Mouse (Mus musculus) T-helper 2 cell (primary cell): ENCODE data around the gene Adamtsl5.

Source experiments
- in situ Hi-C: fragments of 300-600 bp; cut with MboI, MseI; formaldehyde crosslinking; loops from one replicate; pipeline ENCODE4 v1.15.1; 2025; ENCODE audit warnings: high pct_unique_total_duplicates

The Adamtsl5 gene

DNA sequence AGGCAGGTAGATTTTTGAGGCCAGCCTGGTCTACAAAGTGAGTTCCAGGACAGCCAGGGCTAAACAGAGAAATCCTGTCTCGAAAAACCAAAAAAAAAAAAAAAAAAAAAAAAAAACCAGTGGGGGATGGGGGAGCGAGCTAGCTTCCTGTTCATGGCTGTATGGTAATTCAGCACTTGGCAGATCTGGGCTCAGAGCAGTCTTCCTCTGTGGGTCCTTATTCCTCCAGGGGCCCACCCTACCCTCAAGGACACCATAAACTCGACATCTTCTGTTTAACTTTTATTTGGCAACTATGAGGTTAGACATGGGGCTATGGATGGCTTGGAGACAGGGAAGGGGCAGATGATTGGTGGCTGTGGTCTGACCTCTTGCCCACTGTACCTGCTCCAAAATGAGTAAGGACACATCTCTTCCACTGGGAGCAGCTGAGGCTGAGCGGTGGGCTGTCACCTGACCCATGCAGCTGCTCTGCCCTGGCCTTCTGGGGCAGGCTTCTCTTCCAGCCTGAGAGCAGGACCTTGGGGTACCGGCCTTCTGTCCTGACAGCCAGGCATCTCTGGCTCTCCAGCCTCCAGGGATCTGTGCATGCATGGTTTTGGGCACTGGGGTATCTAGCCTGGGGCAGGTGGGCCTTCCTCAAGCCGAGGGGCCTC lies 27.1 kb downstream of the Adamtsl5 start:
- in situ Hi-C loops, result no loop called here

DNA sequence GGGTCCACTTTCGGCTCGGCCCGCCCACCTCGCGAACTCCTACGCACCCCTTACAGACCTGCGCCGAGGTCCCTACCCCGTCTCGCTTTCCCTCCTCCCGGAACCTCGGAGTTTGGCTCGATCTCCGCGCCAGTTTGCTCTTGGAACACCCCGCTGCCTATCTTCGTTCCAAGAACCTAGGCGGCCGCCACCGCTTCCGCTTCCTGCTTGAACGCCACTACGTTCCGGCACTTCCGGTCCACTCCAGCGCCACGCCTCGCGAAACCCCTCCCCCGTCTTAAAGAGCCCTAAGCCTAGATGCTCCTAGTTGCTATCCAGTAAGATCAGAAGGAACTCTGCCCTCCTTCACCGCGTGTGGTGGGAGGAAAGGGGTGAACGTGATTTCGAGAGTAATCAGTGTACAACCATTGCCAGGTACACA lies 27.9 kb downstream of the Adamtsl5 start, which contains the start of gene 2310011J03Rik:
2310011J03Rik (minus strand) TSS at position 198 of the 421 bp plus-strand sequence.
- in situ Hi-C loops, result no loop called here

DNA sequence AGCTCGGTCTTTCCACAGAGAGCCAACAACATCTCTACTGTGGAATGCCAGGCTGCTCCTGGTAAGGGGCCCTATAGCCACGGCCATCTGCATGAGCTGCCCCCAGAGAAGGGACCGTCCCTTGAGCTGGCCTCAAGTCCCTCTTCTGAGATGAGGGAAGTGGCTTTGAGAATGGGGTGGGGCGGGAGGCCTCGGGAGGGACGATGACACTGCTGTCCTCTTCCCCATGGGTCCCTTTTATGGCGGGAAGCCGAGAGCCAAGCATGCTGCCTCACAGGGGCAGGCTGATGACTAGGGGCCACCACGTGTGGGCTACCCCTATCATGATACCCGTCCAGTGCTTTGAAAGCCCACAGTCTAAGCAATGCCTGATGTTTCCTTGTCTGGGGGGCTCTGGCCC lies 31.2 kb downstream of the Adamtsl5 start:
- in situ Hi-C loops, result no loop called here

DNA sequence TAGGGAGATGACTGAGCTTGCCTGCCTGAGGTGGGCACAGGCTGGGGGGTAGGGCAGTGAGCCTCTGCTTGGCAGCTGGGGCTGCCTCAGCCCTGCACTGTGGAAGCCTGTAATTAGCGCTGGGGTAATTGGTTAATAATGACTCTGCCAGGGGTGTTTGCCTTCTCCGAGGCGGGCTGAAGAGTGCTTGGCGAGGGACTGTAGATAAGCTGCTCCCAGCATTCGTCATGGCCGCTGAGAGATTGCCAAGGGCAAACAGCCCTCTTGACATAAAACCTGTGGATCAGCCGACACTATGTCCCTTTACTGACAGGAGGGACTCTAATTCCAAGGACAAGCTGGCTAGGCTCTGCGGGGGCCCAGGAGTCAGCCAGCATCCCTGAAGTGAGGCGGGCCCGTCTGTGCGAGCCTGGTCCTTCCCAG lies 31.8 kb downstream of the Adamtsl5 start:
- in situ Hi-C loops, result no loop called here

DNA sequence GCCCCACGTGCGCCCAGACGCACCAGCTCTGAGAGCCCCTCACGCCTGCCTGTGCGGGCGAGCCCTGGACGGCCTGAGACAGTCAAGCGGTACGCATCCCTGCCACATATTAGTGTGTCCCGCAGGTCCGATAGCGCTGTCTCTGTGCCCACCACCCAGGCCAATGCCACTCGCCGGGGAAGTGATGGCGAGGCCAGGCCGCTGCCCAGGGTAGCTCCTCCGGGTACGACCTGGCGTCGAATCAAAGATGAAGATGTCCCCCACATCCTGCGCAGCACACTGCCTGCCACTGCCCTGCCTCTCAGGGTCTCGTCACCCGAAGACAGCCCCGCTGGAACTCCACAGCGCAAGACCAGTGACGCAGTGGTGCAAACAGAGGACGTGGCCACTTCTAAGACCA lies 32.9 kb downstream of the Adamtsl5 start:
- in situ Hi-C loops, result no loop called here

DNA sequence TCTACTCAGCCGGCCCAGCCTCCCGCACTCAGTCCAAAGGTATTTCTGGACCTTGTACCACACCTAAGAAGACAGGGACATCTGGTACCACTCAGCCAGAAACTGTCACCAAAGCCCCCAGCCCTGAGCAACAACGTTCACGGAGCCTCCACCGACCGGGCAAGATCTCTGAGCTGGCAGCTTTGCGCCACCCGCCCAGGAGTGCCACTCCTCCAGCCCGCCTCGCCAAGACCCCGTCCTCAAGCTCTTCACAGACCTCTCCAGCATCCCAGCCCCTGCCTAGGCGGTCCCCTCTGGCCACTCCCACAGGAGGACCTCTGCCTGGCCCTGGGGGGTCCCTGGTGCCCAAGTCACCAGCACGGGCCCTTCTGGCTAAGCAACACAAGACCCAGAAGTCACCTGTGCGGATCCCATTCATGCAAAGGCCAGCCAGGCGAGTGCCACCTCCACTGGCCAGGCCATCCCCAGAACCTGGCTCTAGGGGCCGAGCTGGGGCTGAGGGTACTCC lies 33.7 kb downstream of the Adamtsl5 start:
- in situ Hi-C loops, result no loop called here

DNA sequence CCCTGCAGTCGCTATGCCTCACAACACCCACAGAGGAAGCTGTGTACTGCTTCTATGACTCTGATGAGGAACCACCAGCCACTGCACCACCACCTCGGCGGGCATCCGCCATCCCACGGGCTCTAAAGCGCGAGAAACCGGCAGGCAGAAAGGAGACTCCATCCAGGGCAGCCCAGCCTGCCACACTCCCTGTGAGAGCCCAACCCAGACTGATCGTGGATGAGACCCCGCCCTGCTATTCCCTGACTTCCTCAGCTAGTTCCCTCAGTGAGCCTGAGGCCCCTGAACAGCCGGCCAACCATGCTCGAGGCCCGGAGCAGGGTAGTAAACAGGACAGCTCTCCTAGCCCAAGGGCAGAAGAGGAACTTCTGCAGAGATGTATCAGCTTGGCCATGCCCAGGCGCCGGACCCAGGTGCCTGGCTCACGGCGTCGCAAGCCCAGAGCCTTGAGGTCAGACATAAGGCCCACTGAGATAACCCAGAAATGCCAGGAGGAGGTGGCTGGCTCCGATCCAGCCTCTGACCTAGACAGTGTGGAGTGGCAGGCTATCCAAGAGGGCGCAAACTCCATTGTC lies 34.5 kb downstream of the Adamtsl5 start:
- in situ Hi-C loops, result no loop called here

DNA sequence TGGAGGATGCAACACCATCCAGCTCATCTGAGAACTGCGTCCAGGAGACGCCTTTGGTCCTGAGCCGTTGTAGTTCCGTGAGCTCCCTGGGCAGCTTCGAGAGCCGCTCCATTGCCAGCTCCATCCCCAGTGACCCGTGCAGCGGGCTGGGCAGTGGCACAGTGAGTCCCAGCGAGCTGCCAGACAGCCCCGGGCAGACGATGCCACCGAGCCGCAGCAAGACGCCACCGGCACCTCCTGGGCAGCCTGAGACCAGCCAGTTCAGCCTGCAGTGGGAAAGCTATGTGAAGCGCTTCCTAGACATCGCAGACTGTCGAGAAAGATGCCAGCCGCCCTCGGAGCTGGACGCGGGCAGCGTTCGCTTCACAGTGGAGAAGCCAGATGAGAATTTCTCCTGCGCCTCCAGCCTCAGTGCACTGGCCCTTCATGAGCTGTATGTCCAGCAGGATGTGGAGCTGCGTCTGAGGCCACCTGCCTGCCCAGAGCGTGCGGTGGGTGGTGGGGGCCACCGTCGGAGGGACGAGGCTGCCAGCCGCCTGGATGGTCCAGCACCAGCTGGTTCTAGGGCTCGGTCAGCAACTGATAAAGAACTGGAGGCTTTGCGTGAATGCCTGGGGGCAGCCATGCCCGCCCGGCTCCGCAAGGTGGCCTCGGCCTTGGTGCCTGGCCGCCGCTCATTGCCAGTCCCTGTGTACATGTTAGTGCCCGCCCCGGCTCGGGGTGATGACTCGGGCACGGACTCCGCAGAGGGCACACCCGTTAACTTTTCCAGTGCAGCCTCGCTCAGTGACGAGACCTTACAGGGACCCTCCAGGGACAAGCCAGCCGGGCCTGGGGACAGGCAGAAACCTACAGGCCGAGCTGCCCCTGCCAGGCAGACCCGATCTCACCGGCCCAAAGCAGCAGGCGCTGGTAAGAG lies 35.4 kb downstream of the Adamtsl5 start:
- in situ Hi-C loops, result no loop called here

DNA sequence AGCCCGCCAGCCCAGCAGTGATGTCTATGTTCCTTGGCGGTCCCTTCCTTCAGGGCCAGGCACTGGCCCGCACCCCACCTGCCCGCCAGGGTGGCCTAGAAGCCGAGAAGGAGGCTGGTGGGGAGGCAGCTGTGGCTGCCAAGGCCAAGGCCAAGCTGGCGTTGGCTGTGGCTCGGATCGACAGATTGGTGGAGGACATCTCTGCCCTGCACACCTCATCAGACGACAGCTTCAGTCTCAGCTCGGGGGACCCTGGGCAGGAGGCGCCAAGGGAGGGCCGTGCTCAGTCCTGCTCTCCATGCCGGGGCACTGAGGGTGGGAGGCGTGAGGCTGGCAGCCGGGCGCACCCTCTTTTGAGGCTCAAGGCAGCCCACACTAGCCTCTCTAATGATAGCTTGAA lies 36.7 kb downstream of the Adamtsl5 start:
- in situ Hi-C loops, result no loop called here

DNA sequence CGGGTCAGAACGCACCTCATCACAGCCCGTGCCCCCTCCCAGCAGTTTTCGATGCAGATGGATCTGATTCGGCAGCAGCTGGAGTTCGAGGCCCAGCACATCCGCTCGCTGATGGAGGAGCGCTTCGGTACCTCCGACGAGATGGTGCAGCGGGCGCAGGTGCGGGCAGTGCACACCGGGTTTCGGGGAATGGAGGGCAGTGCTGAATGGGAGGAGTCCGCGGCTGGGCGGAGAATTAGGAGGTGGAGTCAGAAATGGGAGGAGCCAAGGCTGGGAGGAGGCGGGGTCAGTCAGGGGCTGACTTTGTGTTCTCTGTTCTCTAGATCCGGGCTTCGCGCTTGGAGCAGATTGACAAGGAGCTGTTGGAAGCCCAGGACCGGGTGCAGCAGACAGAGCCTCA lies 43.4 kb downstream of the Adamtsl5 start:
- in situ Hi-C loops, result no loop called here

DNA sequence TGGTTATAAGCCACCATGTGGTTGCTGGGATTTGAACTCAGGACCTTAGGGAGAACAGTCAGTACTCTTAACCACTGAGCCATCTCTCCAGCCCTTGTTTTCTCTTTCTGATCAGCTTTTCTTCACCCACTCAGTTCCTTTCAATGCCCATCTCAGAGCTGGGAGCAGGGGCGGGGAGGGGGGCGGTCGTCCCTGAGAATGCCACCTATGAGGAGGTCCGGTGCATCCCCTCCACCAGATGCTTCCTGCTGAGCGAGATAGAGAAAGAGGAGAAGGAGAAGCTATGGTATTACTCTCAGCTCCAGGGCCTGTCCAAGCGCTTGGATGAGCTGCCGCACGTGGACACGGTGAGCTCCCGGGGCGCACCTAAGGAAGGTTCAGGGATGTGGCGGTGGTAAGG lies 43.8 kb downstream of the Adamtsl5 start:
- in situ Hi-C loops, result no loop called here

DNA sequence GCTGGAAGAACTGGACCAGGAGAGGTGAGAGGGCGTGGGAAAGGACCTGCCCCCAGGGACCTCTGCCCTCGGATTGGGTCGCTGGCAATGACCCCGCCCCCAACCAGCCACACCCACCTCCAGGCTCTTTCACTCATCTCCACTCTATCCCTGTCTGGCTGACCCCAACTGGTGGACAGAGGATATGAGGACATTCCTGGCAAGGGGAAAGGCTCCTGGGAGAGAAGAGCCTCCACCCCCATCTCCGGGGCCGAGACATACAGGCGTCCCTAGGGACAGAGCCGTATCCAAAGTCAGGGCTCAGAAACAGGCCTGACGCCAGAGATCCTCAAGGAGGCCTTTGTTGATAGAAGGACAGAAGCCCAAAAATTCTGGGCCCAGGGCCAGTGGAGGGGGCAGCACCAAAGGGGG lies 45.7 kb downstream of the Adamtsl5 start:
- in situ Hi-C loops, result no loop called here

DNA sequence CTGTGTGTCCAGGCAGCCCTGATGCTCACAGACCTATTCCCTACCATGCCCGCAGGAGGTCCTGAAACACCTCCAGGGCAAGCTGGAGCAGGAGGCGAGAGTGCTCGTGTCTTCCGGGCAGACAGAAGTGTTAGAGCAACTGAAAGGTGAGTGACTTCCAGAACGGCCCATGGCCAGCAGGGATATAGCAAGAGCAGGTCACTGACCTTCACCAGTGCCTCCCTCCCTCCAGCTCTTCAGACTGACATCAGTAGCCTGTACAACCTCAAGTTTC lies 46.2 kb downstream of the Adamtsl5 start:
- in situ Hi-C loops, result no loop called here

DNA sequence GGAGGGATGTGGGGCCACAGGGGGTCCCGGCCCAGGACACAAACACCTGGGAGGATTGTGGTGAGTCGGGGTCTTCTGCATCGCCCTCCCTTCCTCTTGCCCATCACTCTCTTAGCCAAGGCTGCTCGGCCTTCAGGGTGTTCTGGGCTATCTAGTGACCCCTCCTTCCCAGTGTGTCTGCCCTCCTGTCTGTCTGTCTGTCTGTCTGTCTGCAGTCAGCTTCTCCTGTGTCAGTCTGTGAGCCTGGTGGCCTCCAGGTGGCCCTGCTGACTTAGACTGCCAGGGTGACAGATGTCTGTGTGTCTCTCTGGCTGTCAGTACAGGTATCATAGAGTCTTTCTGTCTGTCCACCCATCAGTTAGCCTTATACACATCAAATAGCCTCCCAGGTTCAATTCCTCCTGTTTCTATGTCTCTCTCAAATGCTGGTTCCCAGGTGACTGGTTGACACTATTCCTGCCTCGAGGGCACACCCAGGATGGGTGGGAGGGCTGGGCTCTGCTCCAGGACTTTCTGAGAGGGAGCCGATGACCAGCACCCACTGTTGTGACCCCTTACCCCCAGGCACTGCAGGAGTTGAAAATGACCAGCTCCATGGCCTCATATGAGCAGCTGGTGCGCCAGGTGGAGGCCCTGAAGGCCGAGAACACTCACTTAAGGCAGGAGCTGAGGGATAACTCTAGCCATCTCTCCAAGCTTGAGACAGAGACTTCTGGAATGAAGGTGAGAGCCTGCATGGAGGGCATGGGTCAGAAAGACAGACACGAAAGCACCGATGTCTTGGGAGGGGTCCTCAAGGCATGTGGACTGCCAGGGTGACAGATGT lies 46.7 kb downstream of the Adamtsl5 start:
- in situ Hi-C loops, result no loop called here

DNA sequence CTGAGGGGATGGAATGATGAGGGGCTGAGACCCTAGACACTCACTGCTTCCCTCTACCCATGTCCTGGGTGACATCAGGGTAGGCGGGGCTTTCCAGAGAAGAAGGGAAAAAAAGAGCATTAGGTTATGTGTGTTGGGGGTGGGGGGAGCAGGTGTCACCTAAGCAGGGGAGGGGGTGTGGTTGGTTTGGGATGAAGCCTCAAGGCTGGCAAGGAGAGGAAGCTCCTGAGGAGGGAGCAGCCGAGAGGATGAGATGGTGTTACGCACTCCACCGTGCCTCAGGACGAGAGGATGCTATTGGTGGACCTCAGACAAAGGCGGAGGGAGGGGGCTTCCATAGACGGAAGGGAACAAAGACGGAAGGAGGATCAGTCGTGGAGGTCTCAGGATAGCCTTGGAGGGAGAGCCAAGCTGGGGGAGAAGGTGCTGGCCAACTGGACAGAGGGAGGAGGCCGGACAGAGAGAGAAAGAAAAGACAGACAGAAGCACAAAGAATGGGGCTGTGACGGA lies 47.5 kb downstream of the Adamtsl5 start:
- in situ Hi-C loops, result no loop called here

DNA sequence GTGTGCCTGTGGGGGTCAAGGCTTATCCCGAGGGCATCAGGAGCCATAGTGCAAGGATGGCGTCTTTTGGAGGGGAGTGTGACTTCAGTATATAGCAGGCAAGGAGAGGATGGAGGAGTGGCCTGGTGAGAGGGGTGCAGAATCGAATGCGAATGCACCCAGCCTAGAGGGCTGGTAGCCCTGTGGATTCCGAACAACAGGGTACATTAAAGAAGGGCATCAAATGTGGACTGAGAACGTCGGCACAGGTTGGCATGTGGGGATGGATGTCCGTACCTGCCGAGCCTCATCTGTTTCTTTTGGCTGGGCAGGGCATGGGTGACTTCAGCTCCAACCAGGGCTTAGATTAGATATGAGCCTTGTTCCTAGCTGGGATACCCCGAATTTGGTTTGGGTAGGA lies 48.4 kb downstream of the Adamtsl5 start:
- in situ Hi-C loops, result no loop called here

DNA sequence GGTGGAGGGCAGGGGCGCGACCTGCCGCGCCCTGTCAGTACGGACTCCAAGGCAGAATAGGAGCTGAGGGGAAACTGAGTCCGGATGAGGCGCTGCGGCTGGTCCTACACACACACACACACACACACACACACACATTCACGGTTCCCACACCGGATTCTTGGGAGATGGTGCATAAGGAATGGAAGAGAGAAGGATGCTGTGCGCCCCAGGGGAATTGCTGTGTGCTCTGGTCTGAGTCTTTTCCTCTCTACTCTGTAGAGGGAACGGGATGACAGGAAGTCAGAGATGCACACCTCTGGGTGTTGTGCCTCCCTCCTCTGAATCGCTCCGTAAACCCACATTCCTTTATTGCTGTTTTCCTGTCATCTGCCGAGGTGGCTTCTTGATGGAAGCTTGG lies 48.9 kb downstream of the Adamtsl5 start:
- in situ Hi-C loops, result no loop called here

DNA sequence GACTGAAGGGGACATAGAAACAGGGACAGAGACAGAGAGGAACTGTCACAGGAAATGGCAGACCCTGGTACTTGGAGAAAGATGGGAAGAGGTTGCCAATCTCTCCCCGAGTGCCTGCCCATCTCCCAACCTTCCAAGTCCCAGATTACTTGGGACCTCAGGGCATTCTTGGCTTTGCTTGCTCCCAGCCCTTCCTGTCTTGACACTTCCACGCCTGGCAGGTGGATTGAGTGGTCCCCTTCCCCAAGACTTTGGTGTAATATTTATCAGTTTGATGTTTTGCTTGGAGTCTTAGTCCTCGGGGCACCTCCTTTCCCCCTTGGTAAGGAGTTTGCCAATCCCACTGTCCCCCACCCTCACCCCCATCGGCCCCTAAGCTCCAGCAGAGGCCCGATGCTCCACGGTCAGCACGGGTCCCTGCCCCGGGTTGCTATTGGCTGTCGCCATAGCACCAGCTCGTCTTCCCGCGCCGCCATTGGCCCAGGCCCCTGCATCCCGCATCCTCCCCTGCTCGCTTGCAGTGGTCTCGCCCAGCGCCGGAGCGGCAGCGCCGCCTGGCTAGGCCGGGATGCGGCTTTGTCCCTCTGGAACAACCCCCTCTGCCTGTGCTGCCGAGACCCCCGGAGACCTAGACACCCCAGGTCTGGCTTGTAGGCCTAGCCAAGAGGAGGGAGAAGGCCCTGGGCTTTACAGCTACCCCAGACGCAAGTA lies 49.5 kb downstream of the Adamtsl5 start:
- in situ Hi-C loops, result no loop called here

DNA sequence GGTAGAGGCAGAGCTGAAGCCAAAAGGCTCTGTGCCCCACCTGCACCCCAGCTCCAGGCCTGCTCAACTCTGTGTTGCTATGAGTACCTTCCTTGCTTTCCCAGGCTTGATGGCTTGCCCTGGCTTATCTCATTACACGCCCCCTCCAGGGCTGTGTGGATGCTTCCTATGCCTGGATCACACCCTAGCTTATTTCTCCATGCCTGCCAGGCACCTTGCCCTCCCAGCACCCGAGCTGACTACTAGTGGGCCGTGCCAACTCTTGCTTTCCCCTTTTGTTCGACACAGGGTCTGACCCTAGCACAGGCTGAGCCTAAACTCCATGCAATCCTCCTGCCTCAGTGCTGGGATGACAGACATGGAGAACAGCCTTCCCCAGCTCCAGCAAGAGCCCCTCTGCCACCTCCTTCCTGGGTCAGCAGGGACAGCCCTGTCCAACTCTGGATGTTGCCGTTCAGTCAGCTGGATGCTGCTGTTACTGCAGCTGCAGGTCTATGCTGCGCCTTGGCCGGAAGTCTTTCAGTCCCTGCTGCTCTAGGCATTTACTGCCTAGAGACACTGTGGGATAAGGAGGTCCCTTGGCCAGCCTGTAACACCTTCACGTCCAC lies 50.6 kb downstream of the Adamtsl5 start:
- in situ Hi-C loops, result no loop called here

DNA sequence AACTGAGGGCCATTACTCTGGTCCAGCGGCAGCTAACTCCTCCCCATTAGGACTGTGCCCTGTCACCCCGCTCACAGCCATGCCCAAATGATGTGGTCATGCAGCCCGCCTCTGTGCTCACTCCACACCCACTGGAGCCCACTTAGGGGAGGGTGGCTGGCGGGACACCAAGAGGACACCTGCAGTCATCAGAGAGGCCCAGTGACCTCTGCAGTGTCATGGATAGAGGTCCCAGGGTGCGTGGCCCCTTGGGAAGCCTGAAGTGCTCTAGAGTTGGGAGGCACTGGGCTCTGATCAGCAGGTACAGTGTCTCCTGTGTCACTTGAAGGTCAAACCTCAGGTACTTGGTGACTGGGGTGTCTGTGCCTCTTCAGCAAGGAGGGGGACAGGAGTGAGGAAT lies 51.4 kb downstream of the Adamtsl5 start:
- in situ Hi-C loops, result no loop called here
